Mouse (Mus musculus): ENCODE results near the gene Babam2. TPM values are rescaled to one million over a fixed set of nuclear protein-coding genes. Genes with fewer than 3 reads are reported as not detected.

Babam2 gene
- polyA plus RNA-seq, 1 experiment from 2014 or later = 30.2 TPM

GRCm38 (mm10) chr5:32098691-32099090, 401.2 kb downstream of the Babam2 start:
- no peaks in the 10 kb centered on the region for H3K27me3 ChIP-seq (ENCODE audit: control insufficient read depth, insufficient read depth, low read length)
- no peak overlapping the region for H3K4me3 ChIP-seq (ENCODE audit: low read depth, low read length)
- no peaks in the 10 kb centered on the region for H3K4me1 ChIP-seq (ENCODE audit: control insufficient read depth, insufficient read depth, low read length)
- H3K9me3 ChIP-seq (ENCODE audit: control insufficient read depth, low read length) = no peaks in the 10 kb centered on the region
- no peak for DNase-seq (ENCODE audit: low spot score)
- no peak overlapping the region for H3K27ac ChIP-seq (replicated peaks; ENCODE audit: low read depth, low read length)
- H3K9ac ChIP-seq (ENCODE audit: low read length) = no peak overlapping the region
- ATAC-seq (ENCODE audit: insufficient number of reproducible peaks, low FRiP score, low TSS enrichment, low read depth) = no peak
- whole genome bisulfite sequencing = 83% methylated on average over 3 of the region's 3 CpGs
- no peaks in the 10 kb centered on the region for H3K36me3 ChIP-seq (ENCODE audit: control insufficient read depth, insufficient read depth, low read length)
- no peak overlapping the region for H3K4me2 ChIP-seq (ENCODE audit: low read depth, severe bottlenecking)

DNA sequence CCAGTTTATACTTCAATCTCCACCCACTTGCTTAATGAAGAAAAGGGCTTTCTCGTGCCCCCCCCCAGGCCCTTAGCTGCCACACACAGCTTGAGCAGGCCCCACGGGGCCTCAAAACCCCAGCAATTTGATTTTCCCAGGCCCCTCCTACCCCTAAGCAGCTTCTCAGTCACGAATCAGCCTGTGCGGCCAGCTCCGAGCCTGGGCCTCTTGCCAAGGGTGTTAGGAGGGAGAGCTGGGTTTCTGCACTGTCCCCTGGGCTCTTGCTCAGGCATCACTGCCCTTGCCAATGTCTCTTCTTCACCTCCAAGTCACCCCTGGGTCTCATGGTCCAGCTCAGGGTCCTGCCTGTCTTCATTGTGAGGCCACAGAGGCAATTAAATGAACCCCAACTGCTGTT, 405.0 kb downstream of the Babam2 start:
- ATAC-seq (ENCODE audit: insufficient number of reproducible peaks, low FRiP score, low TSS enrichment, low read depth) (no peak), DNase-seq (ENCODE audit: low spot score) (no peak)
- no peak overlapping the region for H3K4me3 ChIP-seq (ENCODE audit: low read depth, low read length)
- H3K4me1 ChIP-seq (ENCODE audit: control insufficient read depth, insufficient read depth, low read length) = no peaks in the 10 kb centered on the region
- WGBS = 56% methylated on average over 5 of the region's 5 CpGs
- no peaks in the 10 kb centered on the region for H3K27me3 ChIP-seq (ENCODE audit: control insufficient read depth, insufficient read depth, low read length)
- no peak overlapping the region for H3K9ac ChIP-seq (ENCODE audit: low read length)
- no peak overlapping the region for H3K27ac ChIP-seq (replicated peaks; ENCODE audit: low read depth, low read length)
- H3K4me2 ChIP-seq (ENCODE audit: low read depth, severe bottlenecking) = no peak overlapping the region
- no peaks in the 10 kb centered on the region for H3K9me3 ChIP-seq (ENCODE audit: control insufficient read depth, low read length)
- H3K36me3 ChIP-seq (ENCODE audit: control insufficient read depth, insufficient read depth, low read length) = no peaks in the 10 kb centered on the region

- no peak overlapping the region for H3K4me2 ChIP-seq (ENCODE audit: low read depth, severe bottlenecking)
- no peak for DNase-seq (ENCODE audit: low spot score)
- H3K9me3 ChIP-seq (ENCODE audit: control insufficient read depth, low read length) = no peaks in the 10 kb centered on the region
- no peak for ATAC-seq (ENCODE audit: insufficient number of reproducible peaks, low FRiP score, low TSS enrichment, low read depth)
- 85% methylated on average over 6 of the region's 6 CpGs for WGBS
- no peak overlapping the region for H3K4me3 ChIP-seq (ENCODE audit: low read depth, low read length)
- H3K27ac ChIP-seq (replicated peaks; ENCODE audit: low read depth, low read length) = no peak overlapping the region
- no peaks in the 10 kb centered on the region for H3K36me3 ChIP-seq (ENCODE audit: control insufficient read depth, insufficient read depth, low read length)
- H3K9ac ChIP-seq (ENCODE audit: low read length) = no peak overlapping the region
- no peaks in the 10 kb centered on the region for H3K27me3 ChIP-seq (ENCODE audit: control insufficient read depth, insufficient read depth, low read length)
- H3K4me1 ChIP-seq (ENCODE audit: control insufficient read depth, insufficient read depth, low read length) = no peaks in the 10 kb centered on the region
Observed at GRCm38 (mm10) chr5:32102971-32103431, 405.5 kb downstream of the Babam2 start.

DNA sequence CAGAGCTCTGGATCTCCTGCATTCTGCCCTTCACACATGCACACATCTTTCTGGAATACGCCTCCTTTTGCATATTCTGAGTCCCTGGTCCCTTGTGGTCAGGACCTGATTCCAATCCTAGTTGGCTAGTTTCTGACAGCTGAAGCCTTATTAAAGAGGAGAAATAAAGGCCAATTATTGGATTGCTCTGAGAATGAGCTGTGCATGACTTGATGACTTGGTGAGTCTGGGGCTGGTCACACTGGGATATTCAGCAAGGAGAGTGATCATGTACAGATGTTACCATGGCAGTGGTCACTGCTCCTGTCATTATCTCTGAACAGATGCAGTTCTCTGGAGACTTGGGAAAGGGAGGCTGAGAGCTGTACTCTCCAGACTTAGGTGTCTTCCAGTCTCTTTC, 406.1 kb downstream of the Babam2 start:
- WGBS = 93% methylated on average over 1 of the region's 1 CpGs

DNA sequence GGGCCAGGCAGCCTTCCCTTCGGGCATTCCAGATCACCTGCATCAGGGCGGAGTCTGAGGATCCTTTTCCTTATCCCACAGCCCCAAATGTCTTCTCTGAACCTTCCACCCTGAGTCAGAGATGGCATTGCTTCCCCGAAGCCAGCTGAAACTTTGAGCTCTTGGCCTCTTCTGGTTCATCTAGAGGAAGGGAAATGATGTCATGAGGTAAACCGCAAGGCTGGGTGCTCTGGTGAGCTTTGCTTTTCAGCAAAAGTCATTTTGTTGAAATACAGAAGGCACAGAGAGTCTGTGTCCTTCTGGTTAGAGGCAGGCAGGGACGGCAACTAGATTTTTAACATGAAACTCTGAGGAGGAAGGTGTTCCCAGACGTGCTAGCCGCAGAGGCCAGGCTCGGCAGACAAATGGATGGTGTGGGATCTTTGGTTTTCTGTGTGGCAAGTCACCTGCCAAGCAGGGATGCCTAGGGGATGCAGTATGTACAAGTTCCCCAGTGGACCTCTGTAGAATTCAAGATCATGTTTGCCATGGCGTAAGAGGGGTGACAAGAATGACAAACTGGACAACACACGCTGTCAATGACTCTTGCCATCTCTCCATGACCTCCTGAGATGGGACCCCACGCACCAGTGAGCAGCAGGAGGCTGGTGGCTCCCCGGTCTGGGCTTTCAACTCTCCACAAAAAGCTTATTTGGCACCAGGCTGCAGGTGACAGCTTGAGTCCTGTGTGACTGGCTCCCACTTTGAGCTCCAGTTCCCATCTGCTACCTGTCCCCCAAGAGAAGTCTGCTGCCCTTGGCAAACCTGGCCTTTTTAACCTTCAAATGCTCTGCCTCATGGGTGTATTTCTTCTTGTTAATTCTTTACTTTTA, 406.9 kb downstream of the Babam2 start:
- WGBS = 85% methylated on average over 12 of the region's 12 CpGs
- Histone ChIP-seq H3K4me3 (ENCODE audit: low read depth, low read length) (no peak overlapping the region), H3K9ac (ENCODE audit: low read length) (no peak overlapping the region), H3K27ac (replicated peaks; ENCODE audit: low read depth, low read length) (no peak overlapping the region), H3K27me3 (ENCODE audit: control insufficient read depth, insufficient read depth, low read length) (no peaks in the 10 kb centered on the region), H3K4me1 (ENCODE audit: control insufficient read depth, insufficient read depth, low read length) (no peaks in the 10 kb centered on the region), H3K4me2 (ENCODE audit: low read depth, severe bottlenecking) (no peak overlapping the region), H3K9me3 (ENCODE audit: control insufficient read depth, low read length) (no peaks in the 10 kb centered on the region), H3K36me3 (ENCODE audit: control insufficient read depth, insufficient read depth, low read length) (no peaks in the 10 kb centered on the region)
- DNase-seq (ENCODE audit: low spot score) (no peak), ATAC-seq (ENCODE audit: insufficient number of reproducible peaks, low FRiP score, low TSS enrichment, low read depth) (no peak)

More for the DNA sequence above, 406.1 kb downstream of the Babam2 start:
- Histone ChIP-seq H3K4me3 (ENCODE audit: low read depth, low read length) (no peak overlapping the region), H3K9ac (ENCODE audit: low read length) (no peak overlapping the region), H3K36me3 (ENCODE audit: control insufficient read depth, insufficient read depth, low read length) (no peaks in the 10 kb centered on the region), H3K27ac (replicated peaks; ENCODE audit: low read depth, low read length) (no peak overlapping the region), H3K4me1 (ENCODE audit: control insufficient read depth, insufficient read depth, low read length) (no peaks in the 10 kb centered on the region), H3K27me3 (ENCODE audit: control insufficient read depth, insufficient read depth, low read length) (no peaks in the 10 kb centered on the region), H3K9me3 (ENCODE audit: control insufficient read depth, low read length) (no peaks in the 10 kb centered on the region), H3K4me2 (ENCODE audit: low read depth, severe bottlenecking) (no peak overlapping the region)
- DNase-seq (ENCODE audit: low spot score) (no peak), ATAC-seq (ENCODE audit: insufficient number of reproducible peaks, low FRiP score, low TSS enrichment, low read depth) (no peak)

DNA sequence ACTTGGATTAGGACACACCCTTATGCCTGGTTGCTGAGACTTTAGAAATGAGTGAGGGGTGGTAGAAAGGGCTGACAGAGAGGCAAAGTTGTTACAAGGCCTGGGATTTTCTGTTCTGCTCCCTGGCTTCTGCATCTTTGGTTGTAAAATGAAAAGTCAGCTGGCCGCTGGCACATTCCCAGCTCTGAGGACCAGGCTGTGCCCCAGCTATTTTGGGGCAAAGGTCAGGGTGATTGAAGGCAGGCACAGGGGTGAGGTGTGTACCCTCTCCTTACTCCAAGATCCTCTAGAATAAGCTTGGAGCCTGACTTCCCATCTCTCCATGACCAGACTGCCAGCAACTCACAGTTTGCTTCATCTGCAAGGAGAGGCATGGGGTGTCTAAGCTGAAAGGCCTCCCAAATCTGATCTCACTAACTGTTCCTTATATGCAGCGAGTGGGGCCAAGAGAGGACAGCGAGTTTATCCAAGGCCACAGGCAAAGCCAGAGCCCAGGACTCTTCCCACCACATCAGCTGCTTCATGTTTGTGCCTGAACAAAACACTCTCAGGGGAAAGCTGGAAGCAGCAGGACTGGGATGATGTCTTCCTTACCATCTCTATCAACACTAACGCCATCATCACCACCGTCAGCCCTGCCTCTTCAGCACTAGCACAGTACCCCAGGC, 409.1 kb downstream of the Babam2 start:
- Histone ChIP-seq H3K36me3 (ENCODE audit: control insufficient read depth, insufficient read depth, low read length) (no peaks in the 10 kb centered on the region), H3K9ac (ENCODE audit: low read length) (no peak overlapping the region), H3K9me3 (ENCODE audit: control insufficient read depth, low read length) (no peaks in the 10 kb centered on the region), H3K27ac (replicated peaks; ENCODE audit: low read depth, low read length) (no peak overlapping the region), H3K4me2 (ENCODE audit: low read depth, severe bottlenecking) (no peak overlapping the region), H3K4me3 (ENCODE audit: low read depth, low read length) (no peak overlapping the region), H3K27me3 (ENCODE audit: control insufficient read depth, insufficient read depth, low read length) (no peaks in the 10 kb centered on the region), H3K4me1 (ENCODE audit: control insufficient read depth, insufficient read depth, low read length) (no peaks in the 10 kb centered on the region)
- no peak for ATAC-seq (ENCODE audit: insufficient number of reproducible peaks, low FRiP score, low TSS enrichment, low read depth)
- 87% methylated on average over 5 of the region's 5 CpGs for WGBS
- no peak for DNase-seq (ENCODE audit: low spot score)

GRCm38 (mm10) chr5:32110651-32111050, 413.2 kb downstream of the Babam2 start:
- H3K4me3 ChIP-seq (ENCODE audit: low read depth, low read length) = no peak overlapping the region
- 89% methylated on average over 4 of the region's 4 CpGs for WGBS

GRCm38 (mm10) chr5:32112206-32112916, 414.9 kb downstream of the Babam2 start:
- ATAC-seq (ENCODE audit: insufficient number of reproducible peaks, low FRiP score, low TSS enrichment, low read depth) = no peak
- no peak overlapping the region for H3K27ac ChIP-seq (replicated peaks; ENCODE audit: low read depth, low read length)
- no peak for DNase-seq (ENCODE audit: low spot score)
- no peak overlapping the region for H3K4me2 ChIP-seq (ENCODE audit: low read depth, severe bottlenecking)
- H3K36me3 ChIP-seq (ENCODE audit: control insufficient read depth, insufficient read depth, low read length) = no peaks in the 10 kb centered on the region
- H3K27me3 ChIP-seq (ENCODE audit: control insufficient read depth, insufficient read depth, low read length) = no peaks in the 10 kb centered on the region
- H3K4me1 ChIP-seq (ENCODE audit: control insufficient read depth, insufficient read depth, low read length) = no peaks in the 10 kb centered on the region
- H3K9ac ChIP-seq (ENCODE audit: low read length) = no peak overlapping the region
- H3K9me3 ChIP-seq (ENCODE audit: control insufficient read depth, low read length) = no peaks in the 10 kb centered on the region
- no peak overlapping the region for H3K4me3 ChIP-seq (ENCODE audit: low read depth, low read length)
- 71% methylated on average over 7 of the region's 7 CpGs for WGBS

More at GRCm38 (mm10) chr5:32110651-32111050, 413.2 kb downstream of the Babam2 start:
- no peaks in the 10 kb centered on the region for H3K9me3 ChIP-seq (ENCODE audit: control insufficient read depth, low read length)
- no peak overlapping the region for H3K27ac ChIP-seq (replicated peaks; ENCODE audit: low read depth, low read length)
- no peak overlapping the region for H3K4me2 ChIP-seq (ENCODE audit: low read depth, severe bottlenecking)
- DNase-seq (ENCODE audit: low spot score) (no peak), ATAC-seq (ENCODE audit: insufficient number of reproducible peaks, low FRiP score, low TSS enrichment, low read depth) (no peak)
- H3K9ac ChIP-seq (ENCODE audit: low read length) = no peak overlapping the region
- H3K27me3 ChIP-seq (ENCODE audit: control insufficient read depth, insufficient read depth, low read length) = no peaks in the 10 kb centered on the region
- no peaks in the 10 kb centered on the region for H3K36me3 ChIP-seq (ENCODE audit: control insufficient read depth, insufficient read depth, low read length)
- H3K4me1 ChIP-seq (ENCODE audit: control insufficient read depth, insufficient read depth, low read length) = no peaks in the 10 kb centered on the region
